Mouse (Mus musculus) liver, adult (tissue): Measurements from ENCODE around the gene Kcnd3.

ENCODE experiments used
- GATA4 ChIP-seq: IDR thresholded peaks from 2 replicates; pipeline ENCODE4 v1.6.1; 2014; ENCODE audit warnings: mild to moderate bottlenecking, low read length; ENCODE audit not compliant: insufficient replicate concordance

The Kcnd3 gene

GRCm38 (mm10) chr3:105716353-105717000, 264.3 kb downstream of the Kcnd3 start:
- no peak for TF ChIP-seq GATA4

- no peak for TF ChIP-seq GATA4
These were observed 265.9 kb downstream of the Kcnd3 start for GRCm38 (mm10) chr3:105717856-105718555.

- TF ChIP-seq GATA4: no peak
These were observed 266.6 kb downstream of the Kcnd3 start for GRCm38 (mm10) chr3:105718746-105719145.

- TF ChIP-seq GATA4: no peak
These were observed 267.8 kb downstream of the Kcnd3 start for GRCm38 (mm10) chr3:105719979-105720378.

GRCm38 (mm10) chr3:105720514-105720913, 268.4 kb downstream of the Kcnd3 start:
- TF ChIP-seq GATA4: no peak

- no peak for TF ChIP-seq GATA4
These were observed 269.6 kb downstream of the Kcnd3 start for GRCm38 (mm10) chr3:105721681-105722201.

- TF ChIP-seq GATA4: no peak
These were observed 270.4 kb downstream of the Kcnd3 start for GRCm38 (mm10) chr3:105722510-105722909.
